Mouse (Mus musculus) layer of hippocampus, postnatal 14 days (tissue): ENCODE data around the gene Ptpdc1. TPM values are rescaled to one million over a fixed set of nuclear protein-coding genes. Genes with fewer than 3 reads are reported as not detected.

Source experiments
- DNase-seq, 2 experiments: peaks; one replicate each; pipeline ENCODE4 v3.0.0; 2021 to 2022; ENCODE audit warnings: low spot score in 2 of 2, mixed read lengths in 1 of 2
- microRNA-seq, 2 experiments: library from miRNA; unstranded; fragments of <30 nt; microRNA quantifications; one replicate each; pipeline ENCODE4 v1.2.0; 2021
- total RNA-seq, 2 experiments: library from RNA; stranded (reverse); gene quantifications; 2 replicates each; pipeline ENCODE4 v1.2.3; 2021

The Ptpdc1 gene
- total RNA-seq, 2 experiments from 2014 or later: 38.2 to 43.0 TPM

DNA sequence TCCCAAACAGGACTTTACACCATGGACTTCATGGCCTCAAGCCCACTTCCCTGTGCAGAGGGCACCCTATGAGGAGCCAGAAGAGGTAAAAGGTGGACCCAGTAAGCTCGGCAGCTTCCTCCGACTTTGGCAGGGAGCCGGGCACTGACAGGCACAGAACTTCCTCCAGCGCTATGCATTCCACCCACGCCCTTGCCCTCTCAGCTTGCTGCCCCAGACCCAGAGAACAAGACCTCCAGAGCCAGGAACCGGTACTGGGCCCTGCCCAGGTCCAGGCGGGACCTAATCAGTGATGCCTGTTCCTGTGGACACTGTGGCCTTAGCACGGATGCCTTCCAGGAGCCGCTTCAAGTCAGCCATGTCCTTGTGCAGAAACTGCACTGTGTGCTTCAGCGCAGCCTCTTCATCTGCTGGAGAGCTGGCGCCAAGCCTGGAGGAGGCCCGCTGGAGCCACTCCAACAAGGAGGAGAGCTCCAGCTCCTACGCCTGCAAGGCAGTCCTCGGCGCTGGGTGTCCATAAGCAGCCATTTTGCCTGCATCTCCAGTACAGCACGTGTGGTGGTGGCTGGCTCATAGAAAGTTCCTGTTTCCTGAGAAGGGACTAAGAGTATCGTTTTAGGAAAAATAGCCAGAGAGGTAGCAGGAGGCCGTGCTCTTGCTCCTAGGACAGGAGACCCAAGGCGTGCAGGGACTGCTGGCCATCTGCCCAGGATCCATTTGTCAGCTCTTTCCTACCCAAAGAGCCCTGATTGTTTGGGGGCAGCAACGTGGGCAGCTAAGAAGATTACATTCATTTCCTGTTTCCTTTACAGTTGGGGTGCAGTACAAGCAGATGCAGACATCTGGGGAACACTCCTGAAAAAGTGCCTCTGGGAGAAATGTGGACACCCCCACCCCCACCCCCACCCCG, 73.0 kb downstream of the Ptpdc1 start:
- DNase-seq: peak; percentile 86 to 90

DNA sequence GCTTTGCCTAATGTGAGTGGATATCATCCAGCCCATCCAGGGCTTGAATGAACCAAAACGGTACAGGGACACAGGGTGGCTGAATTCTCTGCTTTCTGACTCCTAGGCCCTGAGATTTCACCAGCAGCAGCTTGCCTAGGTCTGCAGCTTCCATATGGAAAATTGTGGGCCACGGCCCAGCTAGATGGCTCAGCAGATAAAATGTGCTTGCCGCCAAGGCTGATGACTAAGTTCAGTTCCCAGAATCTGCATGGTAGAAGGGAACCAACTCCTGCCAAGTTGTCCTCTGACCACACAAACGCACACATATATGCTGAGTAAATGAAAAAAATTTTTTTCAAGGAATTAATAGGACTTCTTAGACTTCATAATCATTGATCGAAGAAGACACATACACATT, 77.2 kb downstream of the Ptpdc1 start:
- DNase-seq: no peak

- no peak for DNase-seq
Measured at GRCm38 (mm10) chr13:48547623-48548022, 77.8 kb downstream of the Ptpdc1 start.

DNA sequence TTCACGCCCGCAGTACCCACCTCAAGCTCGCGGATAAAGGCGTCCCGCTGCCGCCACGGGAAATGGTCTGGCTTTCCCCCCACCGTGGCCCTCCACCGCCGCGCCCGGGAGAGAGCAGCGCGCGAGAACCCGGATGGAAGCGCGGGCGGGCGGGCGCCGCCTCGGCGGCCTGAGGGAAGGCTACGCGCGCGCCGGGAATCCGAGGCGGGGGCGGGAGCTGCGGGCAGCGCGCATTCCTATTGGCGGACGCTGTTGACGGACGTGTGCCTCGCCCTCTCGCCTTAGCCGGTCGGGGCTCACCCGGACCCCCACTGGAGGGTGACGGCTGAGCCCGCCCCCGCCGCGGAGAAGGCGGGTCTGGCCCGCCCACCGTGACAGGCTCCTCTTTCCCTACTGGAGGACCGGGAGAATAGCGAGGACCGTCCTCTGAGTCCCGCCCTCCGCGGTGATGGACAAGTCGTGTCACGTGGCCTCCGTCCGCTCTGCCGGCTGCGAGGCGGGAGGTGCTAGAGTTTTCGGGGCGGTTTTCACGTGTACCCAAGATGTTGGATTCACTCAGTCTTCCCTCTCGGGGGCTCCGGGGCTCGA, 79.0 kb downstream of the Ptpdc1 start:
- peak; percentile 99 to 100 for DNase-seq

GRCm38 (mm10) chr13:48545476-48546281, 79.8 kb downstream of the Ptpdc1 start:
- peak; percentile 90 to 97 for DNase-seq

DNA sequence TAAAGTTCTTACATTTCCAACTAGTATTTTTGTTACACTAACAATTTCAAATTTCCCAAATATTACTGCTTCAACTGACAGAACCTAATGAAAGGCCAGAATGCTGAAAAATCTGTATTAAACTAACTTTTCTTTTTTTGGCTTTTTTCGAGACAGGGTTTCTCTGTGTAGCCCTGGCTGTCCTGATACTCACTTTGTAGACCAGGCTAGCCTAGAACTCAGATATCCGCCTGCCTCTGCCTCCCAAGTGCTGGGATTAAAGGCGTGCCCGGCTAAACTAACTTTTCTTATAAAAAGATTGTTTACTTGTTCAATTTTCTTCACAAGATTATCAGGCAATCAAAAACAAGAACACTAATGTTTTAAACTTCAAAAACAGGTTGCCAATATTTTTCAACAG, 80.6 kb downstream of the Ptpdc1 start:
- DNase-seq: no peak

DNA sequence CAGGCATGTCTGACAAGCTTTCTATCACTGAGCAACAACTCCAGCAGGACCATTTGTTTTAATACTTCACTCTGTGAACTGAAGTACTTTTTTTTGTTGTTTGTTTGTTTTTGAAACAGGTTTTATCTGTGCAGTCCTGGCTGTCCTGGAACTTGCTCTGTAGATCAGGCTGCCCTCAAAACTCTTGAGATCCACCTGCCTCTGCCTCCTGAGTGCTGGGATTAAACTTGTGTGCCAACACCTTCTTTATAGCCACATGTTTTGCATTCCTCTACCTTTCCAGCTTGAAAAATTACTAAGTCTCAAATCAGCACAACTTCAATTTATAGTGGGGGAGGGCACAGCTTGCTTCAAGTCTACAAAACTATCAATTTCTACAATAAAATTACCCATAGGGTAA, 81.1 kb downstream of the Ptpdc1 start:
- DNase-seq: no peak

DNA sequence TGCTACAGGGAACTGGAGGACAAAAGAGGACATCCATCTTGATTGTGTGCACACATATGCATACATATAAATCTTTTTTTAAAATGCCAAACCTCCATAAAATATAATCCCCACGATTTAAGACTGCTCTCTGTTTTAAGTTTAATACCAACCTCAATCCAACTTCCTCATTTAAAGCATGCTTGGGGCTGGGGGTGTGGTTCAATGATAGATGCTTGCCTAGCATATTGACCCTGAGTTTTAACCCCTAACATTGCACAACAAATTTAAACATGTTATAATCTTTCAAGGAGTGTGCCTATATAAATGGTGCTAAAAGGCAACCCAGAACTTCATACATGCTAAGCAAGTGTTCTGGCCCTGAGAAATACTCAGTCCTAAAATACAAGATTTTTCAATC, 85.0 kb downstream of the Ptpdc1 start:
- DNase-seq: no peak

DNA sequence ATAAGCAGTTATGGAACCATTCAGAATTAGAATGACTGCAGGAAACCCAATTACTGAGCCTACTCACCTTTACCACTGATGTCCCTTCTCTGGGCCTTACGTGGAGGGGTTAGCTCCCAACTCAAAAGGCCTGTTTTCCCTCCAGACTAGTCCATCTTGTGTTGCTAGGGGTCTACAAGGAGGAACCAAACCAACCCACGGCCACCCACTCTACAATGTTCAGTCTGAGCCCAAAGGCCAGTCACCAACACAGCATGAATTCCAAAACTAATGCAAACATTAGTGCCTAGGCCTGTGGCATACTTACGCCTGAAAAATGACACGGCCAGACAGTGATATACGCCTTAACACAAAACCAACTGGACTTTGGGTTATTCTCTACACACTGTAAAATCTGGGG, 92.0 kb downstream of the Ptpdc1 start:
- DNase-seq: no peak

- DNase-seq: no peak
Measured at GRCm38 (mm10) chr13:48531448-48531847, 94.0 kb downstream of the Ptpdc1 start.

DNA sequence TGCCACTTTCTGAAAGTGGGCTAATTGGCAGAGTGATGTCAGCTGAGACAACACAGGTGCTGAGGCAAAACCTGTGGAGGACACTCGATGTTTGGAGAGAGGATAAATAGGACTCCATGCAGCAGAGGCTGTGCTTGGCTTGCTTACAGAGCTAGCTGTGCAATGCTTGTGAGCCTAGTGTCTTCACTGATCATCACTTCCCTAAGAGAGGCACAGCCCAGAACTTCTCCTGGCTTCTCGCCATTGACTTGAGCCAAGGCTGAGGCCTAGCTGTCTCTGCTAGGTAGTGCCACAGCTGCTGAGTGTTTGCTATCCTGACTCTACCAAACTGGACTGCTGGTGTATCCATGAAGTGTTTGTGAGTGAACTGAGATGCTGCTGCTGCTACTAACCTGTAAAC, 94.8 kb downstream of the Ptpdc1 start:
- DNase-seq: peak in 1 of 2 experiments; percentile 45

DNA sequence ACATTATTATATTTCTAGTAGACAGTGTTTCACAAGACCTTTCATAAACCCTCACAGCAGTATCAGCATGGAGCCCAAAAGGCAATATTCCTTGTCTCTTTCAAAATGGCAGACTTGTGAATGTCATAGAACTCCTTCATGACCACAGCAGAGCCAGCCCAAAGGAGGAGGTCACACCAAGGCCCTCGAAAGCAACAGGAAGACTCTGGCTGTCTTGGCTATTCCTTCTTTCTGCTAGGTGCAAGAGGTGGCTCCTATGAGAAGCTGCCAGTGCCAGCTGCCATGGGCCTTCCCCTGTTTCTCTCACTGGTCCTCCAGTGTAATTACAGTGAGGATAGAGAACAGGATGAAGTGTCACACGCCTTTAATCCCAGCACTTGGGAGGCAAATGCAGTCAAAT, 96.4 kb downstream of the Ptpdc1 start:
- DNase-seq: no peak

DNA sequence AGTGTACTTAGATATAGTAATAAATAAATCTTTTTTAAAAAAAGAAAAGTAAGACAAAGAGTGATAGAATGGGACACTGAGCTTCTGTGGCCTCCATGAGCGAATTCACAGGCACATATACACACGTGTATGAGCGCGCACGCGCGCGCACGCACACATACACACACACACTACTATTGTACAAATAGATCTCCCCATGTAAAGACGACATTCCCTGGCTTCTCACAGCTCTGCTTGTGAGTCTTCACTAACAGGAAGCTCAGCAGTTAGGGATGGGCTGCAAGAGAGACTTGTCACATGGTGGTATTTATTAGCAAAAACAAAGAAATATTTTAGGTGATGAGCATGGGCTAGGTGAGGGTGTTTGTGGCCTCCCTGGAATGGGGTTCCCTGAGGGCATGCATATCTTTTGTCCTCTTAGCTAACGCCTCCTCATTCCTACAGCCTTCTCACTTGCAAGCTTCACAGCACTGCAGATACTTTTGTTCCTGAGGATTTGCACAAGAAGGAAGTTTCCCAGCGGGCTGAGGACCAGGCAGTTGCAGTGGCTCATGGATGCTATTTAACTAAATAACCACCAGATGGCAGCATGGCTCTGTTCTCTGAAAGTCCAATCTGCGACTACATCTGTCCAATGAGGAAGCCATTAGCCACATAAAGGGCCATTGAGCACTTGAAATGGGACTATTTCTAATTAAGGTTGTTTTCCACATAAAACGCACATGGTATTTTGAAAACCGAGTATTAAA, 97.2 kb downstream of the Ptpdc1 start:
- DNase-seq: peak; percentile 59 to 90

Small RNAs within 50 kb of the gene (microRNA-seq; reads per million reads assigned to microRNA genes)
- gene Gm24111 (0 reads per million in 2 experiments), gene Mirlet7a-1 (295 to 346 reads per million in 2 experiments), gene Mirlet7d (21,078 to 29,969 reads per million in 2 experiments), gene Mirlet7f-1 (0 reads per million in 2 experiments)

Other genes with a start within 250 kb of the Ptpdc1 start
- gene Zfp169, start 112.2 kb downstream of the Ptpdc1 start, total RNA-seq: 10 to 100 TPM; 21.4 to 21.8 TPM
- 1 to 10 TPM; 1.0 to 2.2 TPM for gene A830005F24Rik, start 112.1 kb downstream of the Ptpdc1 start, total RNA-seq
- gene Barx1, start 37.3 kb upstream of the Ptpdc1 start, total RNA-seq: not detected
- 10 to 100 TPM; 30.5 to 30.8 TPM for gene Phf2, start 245.5 kb upstream of the Ptpdc1 start, total RNA-seq